Mouse (Mus musculus) brain, embryonic 14.5 days (tissue): ENCODE results near the gene Farsb.

Experiments used
- CTCF ChIP-seq: fragments of 200-500 bp; IDR thresholded peaks from 2 replicates; pipeline ENCODE4 v1.5.1; 2012; ENCODE audit warnings: inconsistent platforms, mild to moderate bottlenecking, moderate library complexity, borderline replicate concordance; ENCODE audit not compliant: insufficient read depth, insufficient read length; ENCODE audit errors: extremely low read depth
- POLR2A ChIP-seq: fragments of 200-500 bp; IDR thresholded peaks from 2 replicates; pipeline ENCODE4 v1.6.1; 2012; ENCODE audit warnings: mild to moderate bottlenecking, inconsistent platforms, borderline replicate concordance; ENCODE audit not compliant: poor library complexity, insufficient read depth, insufficient read length, severe bottlenecking; ENCODE audit errors: extremely low read depth

- TF ChIP-seq CTCF (no peak), POLR2A (no peak)
Observed at GRCm38 (mm10) chr1:78510862-78511261, 22.2 kb upstream of the Farsb start, which contains the start of gene Mogat1.
